Mouse (Mus musculus) c-Kit-positive CD71-positive TER-119-positive erythroid progenitor cells, embryonic 14.5 days (primary cell): Measurements from ENCODE around the gene Cenpp.
A peak's percentile ranks its signal among the peaks of the same experiment; 100 is the strongest.
"Not testable (repeated sequence)": the region's sequence is repeated elsewhere in the genome, so short reads cannot be mapped to it uniquely, and the experiment has no call there.

Experiments used
- DNase-seq: peaks from one replicate; pipeline ENCODE4 v3.0.0-alpha.2; 2013; ENCODE audit warnings: low spot score

Gene Cenpp

GRCm38 (mm10) chr13:49607714-49608113 is 44.9 kb downstream of the Cenpp start, which contains the start of gene Ogn:
Gene Ogn, plus strand, starts transcription at chr13:49608046.
- DNase-seq, result no peak

- no peak for DNase-seq
These were observed 49.0 kb downstream of the Cenpp start for GRCm38 (mm10) chr13:49603603-49604002.

GRCm38 (mm10) chr13:49602541-49602940 is 50.0 kb downstream of the Cenpp start:
- not testable (repeated sequence) for DNase-seq

DNA sequence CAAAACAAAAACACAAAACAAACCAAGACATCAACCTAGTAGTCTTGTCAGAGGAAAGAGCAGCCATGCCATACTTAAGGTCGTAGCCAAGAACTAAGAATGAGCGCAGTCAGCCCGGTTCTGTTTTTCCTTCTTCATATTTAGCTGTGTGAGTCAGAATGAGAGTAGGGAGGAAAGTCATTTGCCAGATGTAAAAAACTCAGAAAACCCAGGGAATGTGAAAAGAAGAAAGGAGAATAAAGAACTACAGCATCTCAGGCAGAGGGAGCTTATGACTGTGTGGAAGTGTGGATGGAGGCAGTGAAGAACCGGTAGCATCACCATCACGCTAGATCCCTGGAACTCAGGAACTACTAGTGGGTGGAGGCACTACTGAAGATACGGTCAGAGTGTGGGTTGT is 66.5 kb downstream of the Cenpp start:
- DNase-seq, result no peak

DNA sequence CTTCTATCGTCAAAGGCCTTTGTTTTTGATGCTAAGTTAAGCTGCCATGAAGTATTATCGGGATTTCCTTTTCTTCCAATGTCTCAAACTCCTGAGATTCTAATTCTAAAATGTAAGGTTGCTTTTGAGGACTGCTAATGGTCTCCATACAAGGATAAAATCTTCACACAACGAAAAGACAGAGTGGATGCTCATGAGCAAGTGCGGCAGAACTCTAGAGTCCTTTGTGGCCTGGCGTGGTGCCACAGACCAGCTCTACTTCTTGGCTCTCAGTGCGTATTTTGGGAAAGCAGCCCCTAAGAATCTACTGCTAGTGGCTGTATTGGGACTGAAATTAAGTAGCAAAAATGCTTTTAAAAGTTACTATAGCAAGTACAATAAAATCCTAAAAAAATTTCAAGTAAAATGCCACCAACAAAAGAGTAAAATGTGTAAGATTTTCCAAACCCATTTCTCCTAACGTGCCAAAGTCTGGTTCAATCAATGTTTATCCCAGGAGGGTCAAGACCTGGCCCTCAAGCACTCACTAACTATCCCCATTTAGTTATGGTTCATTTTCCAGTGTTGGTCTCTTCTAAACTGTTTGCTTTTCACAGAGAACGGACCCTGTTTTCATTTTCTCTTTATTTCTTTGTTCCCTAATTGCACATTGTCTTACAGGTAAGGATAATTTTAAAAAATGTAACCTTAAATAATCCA is 68.1 kb downstream of the Cenpp start:
- no peak for DNase-seq

DNA sequence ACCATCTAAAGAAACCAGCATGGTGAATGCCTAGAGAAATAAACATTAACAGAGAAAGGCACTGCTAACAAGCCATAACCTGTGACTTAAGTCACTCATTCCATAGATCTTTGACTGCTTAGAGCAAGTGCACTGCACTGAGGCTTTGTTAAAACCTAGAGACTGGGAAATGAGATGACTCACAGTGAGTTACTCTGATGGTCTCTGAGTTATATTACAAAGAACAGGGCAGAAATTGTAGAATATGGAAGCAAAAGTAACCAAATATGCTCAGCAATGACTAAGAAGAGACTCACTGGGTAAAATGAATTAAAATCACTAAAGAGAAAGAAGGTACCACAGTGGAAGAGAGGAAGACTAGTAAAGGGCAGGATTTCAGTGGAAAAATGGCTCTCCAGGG is 68.7 kb downstream of the Cenpp start:
- no peak for DNase-seq

- no peak for DNase-seq
These were observed 70.7 kb downstream of the Cenpp start, which contains the start of gene Omd for GRCm38 (mm10) chr13:49581541-49582530. Gene Omd, plus strand, starts transcription at chr13:49582462.

DNA sequence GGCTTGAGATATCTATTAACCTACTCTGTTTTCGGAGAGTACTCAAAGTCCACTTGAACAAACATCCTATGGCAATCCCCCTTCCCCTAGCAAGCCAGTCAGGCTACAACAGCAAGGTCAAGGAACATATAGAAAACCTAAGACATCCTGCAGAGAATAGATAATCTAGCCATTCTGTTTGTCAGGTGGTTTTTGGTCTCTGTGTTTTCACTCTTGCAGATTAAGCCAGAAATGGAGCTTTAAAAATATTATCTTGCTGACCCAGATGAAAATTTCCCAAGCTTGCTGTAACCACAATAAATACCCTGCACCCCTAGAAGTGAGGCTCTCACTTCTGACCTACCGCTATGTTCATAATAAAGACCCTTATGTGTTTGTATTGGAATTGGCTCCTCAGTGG is 81.2 kb downstream of the Cenpp start:
- peak; percentile 72 for DNase-seq

DNA sequence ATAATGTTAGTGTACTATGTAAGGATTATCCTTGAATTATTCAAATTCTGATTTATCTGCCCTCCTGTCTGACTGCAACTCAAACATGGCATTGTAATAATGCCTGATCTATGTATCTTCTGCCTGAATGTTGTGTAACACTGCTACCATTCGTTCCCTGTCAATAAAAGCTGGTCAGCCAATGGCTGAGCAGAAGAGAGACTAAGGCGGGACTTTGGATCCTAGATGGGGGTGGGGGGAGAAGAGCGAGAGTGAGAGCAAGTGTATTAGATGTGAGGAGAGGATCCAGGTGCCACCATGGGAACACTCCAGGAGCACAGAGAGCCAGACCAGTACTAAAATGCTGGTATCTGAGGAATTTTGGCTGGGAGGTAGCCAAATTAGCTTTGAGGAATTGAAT is 82.2 kb downstream of the Cenpp start:
- DNase-seq, result peak; percentile 59

DNA sequence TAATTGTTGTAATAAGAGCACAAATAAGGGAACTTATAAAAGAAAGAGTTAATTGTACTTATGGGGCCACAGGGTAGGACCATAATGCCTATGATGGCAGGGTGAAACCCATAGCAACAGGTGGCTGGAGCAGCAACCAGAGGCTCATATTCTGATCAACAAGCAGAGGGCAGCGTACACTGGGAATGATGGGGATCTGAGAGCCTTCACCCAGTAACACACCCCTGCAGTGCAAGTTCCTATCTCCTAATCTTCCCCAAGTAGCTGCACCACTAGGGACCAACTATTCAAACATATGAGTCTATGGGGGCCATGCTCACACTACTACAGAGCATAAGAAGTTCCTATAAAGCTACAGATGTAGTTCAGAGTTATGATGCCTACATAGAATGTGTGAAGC is 88.2 kb downstream of the Cenpp start:
- no peak for DNase-seq

DNA sequence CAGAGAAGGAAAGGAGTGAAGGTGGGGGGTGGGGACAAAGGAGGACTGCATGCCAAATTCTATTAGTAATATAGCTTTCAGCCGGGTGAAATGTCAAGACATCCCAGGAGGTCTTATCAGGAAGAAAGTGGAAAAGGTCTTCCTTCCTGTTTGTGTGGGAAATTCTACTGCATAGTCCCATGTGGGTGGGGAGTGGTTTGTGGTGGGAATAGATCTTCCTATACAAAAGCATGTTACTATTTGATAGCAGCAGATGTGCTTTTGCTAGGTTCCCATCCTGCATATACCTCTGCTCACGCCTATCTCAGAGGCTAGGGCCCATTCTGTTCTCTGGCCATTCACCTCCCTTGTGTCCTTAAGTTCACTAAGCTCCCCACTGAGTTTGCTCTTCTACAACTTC is 91.7 kb downstream of the Cenpp start:
- peak; percentile 34 for DNase-seq

GRCm38 (mm10) chr13:49559185-49559584 is 93.4 kb downstream of the Cenpp start:
- peak; percentile 50 for DNase-seq

GRCm38 (mm10) chr13:49556924-49557323 is 95.7 kb downstream of the Cenpp start:
- no peak for DNase-seq

GRCm38 (mm10) chr13:49556203-49556602 is 96.4 kb downstream of the Cenpp start:
- no peak for DNase-seq

DNA sequence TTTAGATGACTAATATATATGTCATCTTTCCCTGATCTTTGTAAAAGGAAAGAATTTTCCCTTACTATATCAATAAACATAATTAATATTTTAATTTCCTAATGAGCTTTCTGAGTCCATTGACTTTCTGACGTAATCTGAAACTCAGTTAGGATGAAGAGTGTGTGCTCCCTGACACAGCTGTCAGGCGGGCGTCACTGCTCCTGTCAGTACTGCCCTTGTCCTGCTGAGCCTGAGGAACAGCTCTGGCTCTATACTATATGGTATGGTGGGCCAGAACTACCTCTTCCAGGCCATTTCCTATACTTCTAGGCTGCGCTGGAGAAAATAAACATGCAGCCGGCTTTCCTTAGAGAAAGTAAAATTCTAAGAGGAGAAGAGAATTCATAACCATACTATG is 98.1 kb downstream of the Cenpp start:
- DNase-seq, result no peak

GRCm38 (mm10) chr13:49549616-49550015 is 103.0 kb downstream of the Cenpp start:
- DNase-seq, result no peak

- DNase-seq, result no peak
These were observed 104.9 kb downstream of the Cenpp start for GRCm38 (mm10) chr13:49547563-49548150.

DNA sequence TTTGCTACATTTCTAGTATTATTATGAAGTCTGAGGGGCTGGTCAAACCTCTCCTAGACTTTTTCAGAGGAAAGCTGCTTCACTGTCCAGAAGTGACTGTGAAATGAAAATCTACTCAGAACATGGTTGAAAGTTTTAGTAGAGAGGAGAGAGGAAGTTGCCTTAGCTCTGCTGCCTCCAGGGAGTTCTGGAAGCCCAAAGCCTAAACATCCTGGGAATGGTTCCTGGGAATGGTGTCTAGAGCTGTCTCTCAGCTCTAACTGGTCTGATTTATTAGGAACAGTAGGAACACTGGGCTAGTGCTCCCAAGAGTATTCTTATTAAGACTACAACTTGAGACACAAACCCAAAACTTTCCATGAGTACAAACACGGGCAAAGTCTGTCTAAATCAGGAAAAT is 106.1 kb downstream of the Cenpp start:
- no peak for DNase-seq

- no peak for DNase-seq
These were observed 106.9 kb downstream of the Cenpp start for GRCm38 (mm10) chr13:49545646-49546045.

- DNase-seq, result no peak
These were observed 108.3 kb downstream of the Cenpp start, which contains the start of gene Aspn for GRCm38 (mm10) chr13:49544279-49544678. Gene Aspn, plus strand, starts transcription at chr13:49544443.

DNA sequence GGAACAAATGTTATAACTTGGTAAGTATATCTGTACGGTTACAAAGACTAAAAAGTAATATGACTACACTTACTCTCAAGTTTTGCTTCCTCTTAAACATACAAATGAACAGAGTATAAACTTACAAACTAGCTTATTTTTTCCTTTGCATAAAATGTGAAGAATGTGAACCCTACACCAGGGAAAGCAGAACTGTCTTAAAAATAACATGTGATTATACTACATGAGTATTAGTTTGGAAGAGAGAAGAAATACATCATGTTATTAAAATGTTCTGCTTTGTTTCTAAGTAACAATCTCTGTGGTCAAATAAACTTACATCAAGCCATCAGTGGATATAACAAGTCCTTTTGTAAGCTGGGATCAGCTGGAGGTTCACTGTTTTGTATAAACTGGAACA is 113.9 kb downstream of the Cenpp start:
- no peak for DNase-seq

DNA sequence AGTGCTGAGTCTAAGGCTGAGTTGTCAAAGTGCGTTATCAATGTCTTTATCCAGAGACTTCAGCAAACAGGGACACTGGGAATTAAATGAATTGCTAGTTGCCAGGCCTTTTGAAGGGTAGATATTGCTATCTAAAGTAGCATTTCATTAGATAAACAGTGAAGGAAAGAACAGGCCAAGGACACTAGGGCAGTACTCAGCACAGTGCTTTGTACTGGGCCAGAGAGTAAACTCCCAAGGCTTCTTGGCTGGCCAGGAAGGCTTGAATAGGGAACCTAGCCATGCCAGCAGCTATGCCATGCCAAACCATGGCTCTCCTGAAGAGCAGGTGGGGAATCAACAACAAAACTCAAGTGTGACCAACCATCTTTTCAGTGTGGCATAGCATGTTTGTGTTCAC is 115.6 kb downstream of the Cenpp start:
- DNase-seq, result no peak

- no peak for DNase-seq
These were observed 121.9 kb downstream of the Cenpp start for GRCm38 (mm10) chr13:49530636-49531035.
